Mouse (Mus musculus): ENCODE results near the gene Trpv2. TPM values are rescaled to one million over a fixed set of nuclear protein-coding genes. Genes with fewer than 3 reads are reported as not detected.

Trpv2 gene
- polyA plus RNA-seq, 1 experiment, result 22.0 TPM

- no peak for DNase-seq
- no peak overlapping the region for H3K27ac ChIP-seq (ENCODE audit: insufficient read depth, low read length)
- no peaks in the 10 kb centered on the region; the same call in 1 of the 2 replicates for H3K27me3 ChIP-seq (ENCODE audit: control insufficient read depth, insufficient read depth, low read length)
- WGBS, result 35% methylated on average over 43 of the region's 43 CpGs
- peak overlapping the region; percentile 49 for H3K4me3 ChIP-seq (replicated peaks; ENCODE audit: insufficient read depth, low read depth, low read length)
- TF ChIP-seq CTCF (IDR thresholded peaks at IDR 0.05; ENCODE audit: borderline replicate concordance, insufficient read depth, low read depth, low read length), result no peak
- TF ChIP-seq POLR2A (IDR thresholded peaks at IDR 0.05; ENCODE audit: borderline replicate concordance, insufficient read depth, low read length), result no peak
- H3K4me1 ChIP-seq (ENCODE audit: control insufficient read depth, insufficient read depth, low read length), result no peaks in the 10 kb centered on the region
Observed at GRCm38 (mm10) chr11:62560463-62561016, 13.7 kb upstream of the Trpv2 start.

GRCm38 (mm10) chr11:62563590-62563989 is 10.7 kb upstream of the Trpv2 start:
- no peak for DNase-seq
- no peak for TF ChIP-seq CTCF (IDR thresholded peaks at IDR 0.05; ENCODE audit: borderline replicate concordance, insufficient read depth, low read depth, low read length)
- no peak for TF ChIP-seq POLR2A (IDR thresholded peaks at IDR 0.05; ENCODE audit: borderline replicate concordance, insufficient read depth, low read length)
- no peaks in the 10 kb centered on the region; the same call in 1 of the 2 replicates for H3K27me3 ChIP-seq (ENCODE audit: control insufficient read depth, insufficient read depth, low read length)
- H3K4me1 ChIP-seq (ENCODE audit: control insufficient read depth, insufficient read depth, low read length), result no peaks in the 10 kb centered on the region
- H3K4me3 ChIP-seq (replicated peaks; ENCODE audit: insufficient read depth, low read depth, low read length), result no peak overlapping the region
- 90% methylated on average over 2 of the region's 2 CpGs for WGBS
- no peak overlapping the region for H3K27ac ChIP-seq (ENCODE audit: insufficient read depth, low read length)

- no peak overlapping the region for H3K4me3 ChIP-seq (replicated peaks; ENCODE audit: insufficient read depth, low read depth, low read length)
- no peak for DNase-seq
- no peak for TF ChIP-seq CTCF (IDR thresholded peaks at IDR 0.05; ENCODE audit: borderline replicate concordance, insufficient read depth, low read depth, low read length)
- no peak for TF ChIP-seq POLR2A (IDR thresholded peaks at IDR 0.05; ENCODE audit: borderline replicate concordance, insufficient read depth, low read length)
- H3K27ac ChIP-seq (ENCODE audit: insufficient read depth, low read length), result no peak overlapping the region
- H3K27me3 ChIP-seq (ENCODE audit: control insufficient read depth, insufficient read depth, low read length), result no peaks in the 10 kb centered on the region; the same call in 1 of the 2 replicates
- 66% methylated on average over 7 of the region's 7 CpGs for WGBS
- H3K4me1 ChIP-seq (ENCODE audit: control insufficient read depth, insufficient read depth, low read length), result no peaks in the 10 kb centered on the region
Observed at GRCm38 (mm10) chr11:62565747-62566146, 8.5 kb upstream of the Trpv2 start.

GRCm38 (mm10) chr11:62566211-62566610 is 8.1 kb upstream of the Trpv2 start:
- Histone ChIP-seq H3K4me3 (replicated peaks; ENCODE audit: insufficient read depth, low read depth, low read length) (no peak overlapping the region), H3K27me3 (ENCODE audit: control insufficient read depth, insufficient read depth, low read length) (no peaks in the 10 kb centered on the region; the same call in 1 of the 2 replicates), H3K27ac (ENCODE audit: insufficient read depth, low read length) (no peak overlapping the region), H3K4me1 (ENCODE audit: control insufficient read depth, insufficient read depth, low read length) (no peaks in the 10 kb centered on the region)
- WGBS, result 65% methylated on average over 1 of the region's 1 CpGs
- no peak for TF ChIP-seq CTCF (IDR thresholded peaks at IDR 0.05; ENCODE audit: borderline replicate concordance, insufficient read depth, low read depth, low read length)
- no peak for TF ChIP-seq POLR2A (IDR thresholded peaks at IDR 0.05; ENCODE audit: borderline replicate concordance, insufficient read depth, low read length)
- no peak for DNase-seq

- Histone ChIP-seq H3K4me1 (ENCODE audit: control insufficient read depth, insufficient read depth, low read length) (no peaks in the 10 kb centered on the region), H3K27me3 (ENCODE audit: control insufficient read depth, insufficient read depth, low read length) (no peaks in the 10 kb centered on the region; the same call in 1 of the 2 replicates), H3K4me3 (replicated peaks; ENCODE audit: insufficient read depth, low read depth, low read length) (no peak overlapping the region), H3K27ac (ENCODE audit: insufficient read depth, low read length) (no peak overlapping the region)
- no peak for DNase-seq
- WGBS, result 71% methylated on average over 3 of the region's 3 CpGs
- TF ChIP-seq POLR2A (IDR thresholded peaks at IDR 0.05; ENCODE audit: borderline replicate concordance, insufficient read depth, low read length), result no peak
- no peak for TF ChIP-seq CTCF (IDR thresholded peaks at IDR 0.05; ENCODE audit: borderline replicate concordance, insufficient read depth, low read depth, low read length)
Observed at GRCm38 (mm10) chr11:62568300-62568699, 6.0 kb upstream of the Trpv2 start.

- Histone ChIP-seq H3K4me3 (replicated peaks; ENCODE audit: insufficient read depth, low read depth, low read length) (no peak overlapping the region), H3K4me1 (ENCODE audit: control insufficient read depth, insufficient read depth, low read length) (no peaks in the 10 kb centered on the region), H3K27me3 (ENCODE audit: control insufficient read depth, insufficient read depth, low read length) (no peaks in the 10 kb centered on the region), H3K27ac (ENCODE audit: insufficient read depth, low read length) (no peak overlapping the region)
- 82% methylated on average over 4 of the region's 4 CpGs for WGBS
- no peak for DNase-seq
- no peak for TF ChIP-seq CTCF (IDR thresholded peaks at IDR 0.05; ENCODE audit: borderline replicate concordance, insufficient read depth, low read depth, low read length)
- no peak for TF ChIP-seq POLR2A (IDR thresholded peaks at IDR 0.05; ENCODE audit: borderline replicate concordance, insufficient read depth, low read length)
Observed at GRCm38 (mm10) chr11:62574703-62575085, 408 bp downstream of the Trpv2 start.

- WGBS, result under 1% methylated on average over 9 of the region's 9 CpGs
- H3K4me1 ChIP-seq (ENCODE audit: control insufficient read depth, insufficient read depth, low read length), result no peaks in the 10 kb centered on the region
- H3K4me3 ChIP-seq (replicated peaks; ENCODE audit: insufficient read depth, low read depth, low read length), result peak overlapping the region; percentile 64
- H3K27me3 ChIP-seq (ENCODE audit: control insufficient read depth, insufficient read depth, low read length), result no peaks in the 10 kb centered on the region
- peak; percentile 86 to 93 for DNase-seq
- peak overlapping the region; percentile 2; the same call in 1 of the 2 replicates for H3K27ac ChIP-seq (ENCODE audit: insufficient read depth, low read length)
- TF ChIP-seq POLR2A (IDR thresholded peaks at IDR 0.05; ENCODE audit: borderline replicate concordance, insufficient read depth, low read length) (no peak), CTCF (IDR thresholded peaks at IDR 0.05; ENCODE audit: borderline replicate concordance, insufficient read depth, low read depth, low read length) (peak; percentile 88)
Observed at GRCm38 (mm10) chr11:62575297-62575658, 992 bp downstream of the Trpv2 start.

- H3K4me3 ChIP-seq (replicated peaks; ENCODE audit: insufficient read depth, low read depth, low read length), result peak overlapping the region; percentile 64
- peak overlapping the region; percentile 2; the same call in 1 of the 2 replicates for H3K27ac ChIP-seq (ENCODE audit: insufficient read depth, low read length)
- H3K4me1 ChIP-seq (ENCODE audit: control insufficient read depth, insufficient read depth, low read length), result no peaks in the 10 kb centered on the region
- TF ChIP-seq CTCF (IDR thresholded peaks at IDR 0.05; ENCODE audit: borderline replicate concordance, insufficient read depth, low read depth, low read length) (no peak), POLR2A (IDR thresholded peaks at IDR 0.05; ENCODE audit: borderline replicate concordance, insufficient read depth, low read length) (peak; percentile 58; the same call in 1 of the 2 replicates)
- WGBS, result 1% methylated on average over 27 of the region's 27 CpGs
- H3K27me3 ChIP-seq (ENCODE audit: control insufficient read depth, insufficient read depth, low read length), result no peaks in the 10 kb centered on the region
- DNase-seq, result peak; percentile 83 to 87
Observed at GRCm38 (mm10) chr11:62575659-62576438, 1.6 kb downstream of the Trpv2 start.

Measured in cerebellum, adult 2 months (tissue).